Mouse (Mus musculus): Measurements from ENCODE around the gene Dis3.
A peak's percentile ranks its signal among the peaks of the same experiment; 100 is the strongest.

- peak in 1 of 2 experiments; percentile 29; a peak in 2 of 4 replicates for TF ChIP-seq CTCF (conservative IDR thresholded peaks at IDR 0.05 in 1 of 2, IDR thresholded peaks at IDR 0.05 in 1 of 2; ENCODE audit: low read depth in 2 of 2, low read length in 2 of 2)
- TF ChIP-seq POLR2A (IDR thresholded peaks at IDR 0.05; ENCODE audit: low read depth, low read length) = no peak
- no peak for TF ChIP-seq USF1 (IDR thresholded peaks at IDR 0.05; ENCODE audit: low read depth, low read length)
- TF ChIP-seq CHD2 (IDR thresholded peaks at IDR 0.05; ENCODE audit: low read length) = no peak
- no peak for TF ChIP-seq EP300 (IDR thresholded peaks at IDR 0.05; ENCODE audit: low read length)
- no peak for TF ChIP-seq RCOR1 (conservative IDR thresholded peaks at IDR 0.05; ENCODE audit: low read depth, low read length)
- TF ChIP-seq ETS1 (conservative IDR thresholded peaks at IDR 0.05; ENCODE audit: low read depth, low read length) = no peak
- TF ChIP-seq TBP (conservative IDR thresholded peaks at IDR 0.05; ENCODE audit: low read depth, low read length) = no peak
- no peak for TF ChIP-seq E2F4 (IDR thresholded peaks at IDR 0.05; ENCODE audit: insufficient replicate concordance, low read depth, low read length)
- TF ChIP-seq ZMIZ1 (IDR thresholded peaks at IDR 0.05; ENCODE audit: low read depth, low read length) = no peak
- no peak for TF ChIP-seq USF2 (conservative IDR thresholded peaks at IDR 0.05; ENCODE audit: low read depth, low read length)
- TF ChIP-seq PAX5 (IDR thresholded peaks at IDR 0.05; ENCODE audit: low read length) = no peak
- TF ChIP-seq BHLHE40 (IDR thresholded peaks at IDR 0.05; ENCODE audit: low read depth, low read length) = no peak
- no peak for TF ChIP-seq HCFC1 (IDR thresholded peaks at IDR 0.05; ENCODE audit: low read depth, low read length)
Measured at GRCm38 (mm10) chr14:99117576-99117975, 18.0 kb upstream of the Dis3 start.
